Mouse (Mus musculus): Measurements from ENCODE around the gene Ckm. TPM values are rescaled to one million over a fixed set of nuclear protein-coding genes. Genes with fewer than 3 reads are reported as not detected.

The Ckm gene
- total RNA-seq (2014; rRNA removed) = 0.48 and 4.2 TPM in 2 replicates
- not detected in 2 replicates for polyA plus RNA-seq (2015; fragmentation: Nextera tagmentation; extraction: Ambion mirVana)

- DNase-seq = no peak
- 46% methylated on average over 7 of the region's 7 CpGs for WGBS
Observed at GRCm38 (mm10) chr7:19404476-19404875, at the start of gene Ckm. Gene Ckm (plus strand): TSS chr7:19404776.

DNA sequence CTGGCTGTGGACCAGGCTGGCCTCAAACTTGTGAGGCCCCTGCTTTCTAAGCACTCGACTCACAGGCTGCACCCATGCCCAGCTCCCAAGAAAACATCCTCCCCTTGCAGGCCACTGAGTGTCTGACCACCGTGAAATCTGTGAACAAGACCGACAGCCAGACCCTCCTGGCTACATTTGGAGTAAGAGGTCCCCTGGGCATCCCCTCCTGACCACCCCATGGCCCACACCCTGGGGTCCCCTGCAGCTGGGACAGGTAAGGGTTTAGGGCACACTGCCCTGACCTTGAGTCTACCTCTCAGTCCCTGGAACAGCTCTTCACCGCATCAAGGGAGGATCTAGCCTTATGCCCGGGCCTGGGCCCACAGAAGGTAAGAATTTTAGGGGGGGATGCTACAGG lies 49.6 kb upstream of the Ckm start:
- no peak for ATAC-seq
- H3K4me1 ChIP-seq (ENCODE audit: insufficient read depth) = no peaks in the 10 kb centered on the region; the same call in 1 of the 2 replicates
- no peak overlapping the region for H3K9ac ChIP-seq
- H3K36me3 ChIP-seq (ENCODE audit: insufficient read depth) = peaks cover 36% of the 10 kb centered on the region
- no peak overlapping the region for H3K27ac ChIP-seq (ENCODE audit: low read depth, low read length)
- no peak for TF ChIP-seq CTCF (IDR thresholded peaks at IDR 0.05; ENCODE audit: low read depth)
- H3K27me3 ChIP-seq (ENCODE audit: insufficient read depth, low read length) = no peaks in the 10 kb centered on the region
- H3K9me3 ChIP-seq (ENCODE audit: low read length) = no peaks in the 10 kb centered on the region
- no peak for DNase-seq
- H3K4me3 ChIP-seq (ENCODE audit: low read depth, low read length) = no peak overlapping the region
- no peak overlapping the region for H3K4me2 ChIP-seq (ENCODE audit: low read depth)
- 94% methylated on average over 5 of the region's 5 CpGs for WGBS

More at GRCm38 (mm10) chr7:19404476-19404875, at the start of gene Ckm:
- Histone ChIP-seq H3K9ac (peak within 1 kb of the TSS; percentile 44), H3K27ac (ENCODE audit: low read depth, low read length) (no peak within 1 kb of the TSS), H3K4me2 (ENCODE audit: low read depth) (peak within 1 kb of the TSS; percentile 89), H3K36me3 (ENCODE audit: insufficient read depth) (no peaks in the 10 kb centered on the region), H3K4me1 (ENCODE audit: insufficient read depth) (no peaks in the 10 kb centered on the region), H3K9me3 (ENCODE audit: low read length) (no peaks in the 10 kb centered on the region), H3K4me3 (ENCODE audit: low read depth, low read length) (peak within 1 kb of the TSS; percentile 46), H3K27me3 (ENCODE audit: insufficient read depth, low read length) (peaks cover 33% of the 10 kb centered on the region)
- TF ChIP-seq CTCF (IDR thresholded peaks at IDR 0.05; ENCODE audit: low read depth) = no peak
- ATAC-seq = no peak

GRCm38 (mm10) chr7:19356311-19356710 lies 48.3 kb upstream of the Ckm start:
- H3K9ac ChIP-seq = no peak overlapping the region
- no peak for TF ChIP-seq CTCF (IDR thresholded peaks at IDR 0.05; ENCODE audit: low read depth)
- H3K9me3 ChIP-seq (ENCODE audit: low read length) = no peaks in the 10 kb centered on the region
- H3K27ac ChIP-seq (ENCODE audit: low read depth, low read length) = no peak overlapping the region
- H3K4me3 ChIP-seq (ENCODE audit: low read depth, low read length) = no peak overlapping the region
- H3K36me3 ChIP-seq (ENCODE audit: insufficient read depth) = peaks cover 25% of the 10 kb centered on the region
- 86% methylated on average over 10 of the region's 10 CpGs for WGBS
- DNase-seq = no peak
- H3K4me2 ChIP-seq (ENCODE audit: low read depth) = no peak overlapping the region
- no peak for ATAC-seq
- H3K4me1 ChIP-seq (ENCODE audit: insufficient read depth) = no peaks in the 10 kb centered on the region; the same call in 1 of the 2 replicates
- H3K27me3 ChIP-seq (ENCODE audit: insufficient read depth, low read length) = no peaks in the 10 kb centered on the region

DNA sequence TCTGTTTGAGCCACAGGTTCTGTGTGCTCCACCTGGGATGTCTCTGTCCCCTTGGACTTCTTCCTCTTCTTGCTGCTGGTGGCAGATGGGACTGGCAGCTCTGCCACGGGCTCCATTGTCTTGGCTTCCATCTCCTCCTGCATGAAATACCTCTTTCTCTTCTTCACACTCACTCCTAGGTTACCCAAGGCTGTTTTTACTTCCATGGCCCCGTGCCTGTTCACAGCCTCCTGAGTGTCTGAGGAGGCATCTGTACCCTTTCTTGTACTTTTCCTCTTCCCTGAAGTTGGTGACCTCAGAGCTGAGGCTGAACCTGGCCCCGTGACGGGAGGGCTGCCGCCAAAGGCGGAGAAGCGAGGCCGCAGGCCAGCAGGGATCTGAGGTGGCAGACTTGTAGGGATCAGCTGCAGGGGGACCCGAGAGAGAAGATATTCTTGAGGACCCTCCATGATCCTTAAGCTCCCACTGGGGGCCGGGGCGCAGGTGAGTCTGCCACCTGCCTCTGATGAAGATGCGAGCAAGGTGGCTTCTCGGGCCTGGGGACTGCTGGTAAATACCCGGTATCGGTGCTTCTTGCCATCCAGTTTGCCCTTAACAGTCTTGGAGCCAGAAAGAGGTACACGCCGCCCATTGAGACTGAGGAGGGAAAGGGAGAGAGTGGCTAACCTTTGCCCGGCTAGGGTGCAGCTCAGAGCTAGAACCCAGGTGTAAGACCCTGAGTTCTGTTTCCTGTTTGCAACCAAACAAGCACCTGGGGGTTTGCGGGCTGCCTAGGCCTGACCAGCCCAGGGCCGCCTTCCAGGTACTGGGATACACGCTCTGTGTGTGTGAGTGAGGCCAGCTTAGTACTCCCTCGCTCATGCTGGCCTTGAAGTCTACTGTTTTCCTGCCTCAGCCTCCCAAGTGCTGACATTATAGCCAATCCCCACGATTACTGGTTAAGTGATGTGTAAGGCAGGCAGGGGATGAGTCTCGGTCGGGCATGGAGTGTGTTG lies 46.9 kb upstream of the Ckm start:
- Histone ChIP-seq H3K4me1 (ENCODE audit: insufficient read depth) (no peaks in the 10 kb centered on the region; the same call in 1 of the 2 replicates), H3K9ac (no peak overlapping the region; the same call in 1 of the 2 replicates), H3K27ac (ENCODE audit: low read depth, low read length) (no peak overlapping the region), H3K4me3 (ENCODE audit: low read depth, low read length) (no peak overlapping the region), H3K4me2 (ENCODE audit: low read depth) (0 out of 2 replicates have a peak overlapping the region, but pooled peaks have one; percentile 95), H3K9me3 (ENCODE audit: low read length) (no peaks in the 10 kb centered on the region), H3K36me3 (ENCODE audit: insufficient read depth) (peaks cover 25% of the 10 kb centered on the region), H3K27me3 (ENCODE audit: insufficient read depth, low read length) (no peaks in the 10 kb centered on the region)
- 93% methylated on average over 25 of the region's 25 CpGs for WGBS
- DNase-seq = no peak
- ATAC-seq = no peak
- no peak for TF ChIP-seq CTCF (IDR thresholded peaks at IDR 0.05; ENCODE audit: low read depth)

- TF ChIP-seq CTCF (IDR thresholded peaks at IDR 0.05; ENCODE audit: low read depth) = no peak
- DNase-seq (no peak), ATAC-seq (no peak)
- H3K4me1 ChIP-seq (ENCODE audit: insufficient read depth) = no peaks in the 10 kb centered on the region; the same call in 1 of the 2 replicates
- no peaks in the 10 kb centered on the region for H3K27me3 ChIP-seq (ENCODE audit: insufficient read depth, low read length)
- WGBS = 22% methylated on average over 13 of the region's 13 CpGs
- H3K9me3 ChIP-seq (ENCODE audit: low read length) = no peaks in the 10 kb centered on the region
- peak overlapping the region; percentile 60 for H3K9ac ChIP-seq
- H3K4me2 ChIP-seq (ENCODE audit: low read depth) = peak overlapping the region; percentile 95
- H3K36me3 ChIP-seq (ENCODE audit: insufficient read depth) = peaks cover 18% of the 10 kb centered on the region
- H3K4me3 ChIP-seq (ENCODE audit: low read depth, low read length) = peak overlapping the region; percentile 65
- no peak overlapping the region for H3K27ac ChIP-seq (ENCODE audit: low read depth, low read length)
Observed at GRCm38 (mm10) chr7:19358634-19359033, 45.9 kb upstream of the Ckm start.

DNA sequence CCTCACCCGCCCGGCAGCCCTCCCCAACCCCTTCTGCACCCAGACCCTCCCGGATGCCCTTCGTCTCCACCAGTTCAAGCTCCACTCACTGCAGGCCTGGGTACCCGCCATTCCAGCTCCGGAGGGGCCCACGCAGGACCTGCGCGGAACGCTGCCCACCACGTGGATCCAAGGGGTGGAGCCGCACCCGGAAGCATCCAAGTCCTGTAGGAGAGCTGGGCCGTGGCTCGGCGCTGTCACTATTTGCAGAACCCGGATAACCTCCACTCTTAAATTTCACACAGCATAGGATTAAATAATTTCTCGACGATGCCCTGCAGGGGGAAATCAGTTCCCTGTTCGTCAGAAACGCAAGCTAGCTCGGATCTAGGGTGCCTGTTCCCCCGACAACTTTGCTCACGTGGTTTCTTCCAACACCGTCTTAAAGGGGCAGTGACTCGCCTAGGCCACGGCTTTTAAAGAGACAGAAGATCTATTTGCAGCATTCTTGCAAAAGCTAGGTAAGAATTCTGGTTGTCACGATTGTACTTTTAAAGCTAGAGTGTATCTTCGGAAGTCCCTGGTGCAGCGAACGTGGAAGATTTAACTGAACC lies 45.2 kb upstream of the Ckm start, which contains the start of the genes Cd3eap and Ppp1r13l:
Gene Cd3eap, minus strand, starts transcription at position 185 of the 593 bp plus-strand sequence.
Gene Ppp1r13l, plus strand, starts transcription at position 451 of the 593 bp plus-strand sequence.
- H3K4me1 ChIP-seq (ENCODE audit: insufficient read depth) = no peaks in the 10 kb centered on the region; the same call in 1 of the 2 replicates
- peak within 1 kb of the TSS; percentile 65 for H3K4me3 ChIP-seq (ENCODE audit: low read depth, low read length)
- H3K9me3 ChIP-seq (ENCODE audit: low read length) = no peaks in the 10 kb centered on the region
- WGBS = under 1% methylated on average over 31 of the region's 31 CpGs
- peak within 1 kb of the TSS; percentile 60 for H3K9ac ChIP-seq
- TF ChIP-seq CTCF (IDR thresholded peaks at IDR 0.05; ENCODE audit: low read depth) = peak; percentile 39
- peak within 1 kb of the TSS; percentile 42; the same call in 1 of the 2 replicates for H3K27ac ChIP-seq (ENCODE audit: low read depth, low read length)
- peak within 1 kb of the TSS; percentile 95 for H3K4me2 ChIP-seq (ENCODE audit: low read depth)
- DNase-seq (peak; percentile 93), ATAC-seq (peak; percentile 87)
- H3K36me3 ChIP-seq (ENCODE audit: insufficient read depth) = peaks cover 15% of the 10 kb centered on the region
- no peaks in the 10 kb centered on the region for H3K27me3 ChIP-seq (ENCODE audit: insufficient read depth, low read length)
